Mouse (Mus musculus): ENCODE measurements around the gene Zfyve19. TPM values are rescaled to one million over a fixed set of nuclear protein-coding genes. Genes with fewer than 3 reads are reported as not detected.

Zfyve19 gene
- total RNA-seq, 4 experiments from 2014 or later: 26.6 to 52.4 (median 38.3) TPM

DNA sequence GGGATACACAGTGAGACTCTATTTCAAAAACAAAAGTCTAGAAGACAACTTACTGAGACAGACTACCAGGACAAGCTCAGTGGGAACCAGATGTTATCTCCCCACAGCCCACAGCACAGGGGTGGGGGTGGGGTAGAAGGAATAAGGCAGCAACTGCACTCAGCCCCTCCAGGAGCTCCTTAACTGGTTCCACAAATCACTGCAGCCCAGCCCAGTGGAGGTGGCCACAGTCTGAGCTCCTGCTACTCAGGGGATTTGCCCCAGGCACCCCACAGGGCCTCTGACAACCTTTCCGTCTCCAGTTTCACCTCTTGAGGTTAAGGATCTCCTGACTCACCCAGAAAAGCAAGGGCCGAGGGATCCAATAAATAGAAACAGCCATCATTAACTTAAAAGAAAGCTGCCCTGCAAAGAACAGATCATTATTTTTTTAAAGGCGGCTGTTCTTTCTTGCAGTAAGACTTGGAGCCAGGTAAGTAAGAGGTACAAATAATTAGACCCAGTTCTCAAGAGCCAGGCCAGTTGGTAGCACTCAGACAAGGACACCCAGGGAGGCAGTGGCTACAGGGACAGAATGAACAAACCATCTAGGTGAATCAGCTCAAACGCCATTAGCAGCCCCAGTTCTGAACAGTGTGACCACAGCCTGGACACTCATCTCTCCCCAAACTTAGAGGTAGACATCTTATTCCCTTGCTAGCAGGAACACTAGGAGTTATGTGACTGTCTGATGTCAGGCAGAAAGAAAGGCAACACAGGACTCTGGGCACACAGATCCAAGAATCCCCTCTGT lies 11.9 kb upstream of the Zfyve19 start:
- DNase-seq: no peak

- DNase-seq: no peak
These were observed 10.9 kb upstream of the Zfyve19 start for GRCm38 (mm10) chr2:119197493-119197892.

DNA sequence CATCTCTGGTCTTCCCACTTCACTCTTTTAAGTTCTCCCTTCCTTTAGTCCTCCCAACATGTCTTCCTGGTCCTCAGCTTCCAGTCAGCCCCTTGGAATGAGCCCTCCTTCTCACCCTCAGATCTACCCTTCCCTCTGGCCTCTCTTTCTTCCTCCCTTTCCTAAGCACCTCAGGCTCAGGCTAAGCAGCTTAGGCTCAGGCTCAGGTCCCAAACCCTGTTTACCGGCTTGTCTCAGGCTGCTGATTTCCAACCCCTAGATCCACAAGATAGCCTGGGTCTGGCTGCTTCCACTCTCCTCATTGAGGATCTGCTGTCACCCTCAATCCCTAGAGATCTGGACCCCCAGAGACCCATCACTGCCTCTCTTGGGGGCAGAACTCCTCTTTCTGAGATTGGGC lies 10.4 kb upstream of the Zfyve19 start:
- no peak for DNase-seq

DNA sequence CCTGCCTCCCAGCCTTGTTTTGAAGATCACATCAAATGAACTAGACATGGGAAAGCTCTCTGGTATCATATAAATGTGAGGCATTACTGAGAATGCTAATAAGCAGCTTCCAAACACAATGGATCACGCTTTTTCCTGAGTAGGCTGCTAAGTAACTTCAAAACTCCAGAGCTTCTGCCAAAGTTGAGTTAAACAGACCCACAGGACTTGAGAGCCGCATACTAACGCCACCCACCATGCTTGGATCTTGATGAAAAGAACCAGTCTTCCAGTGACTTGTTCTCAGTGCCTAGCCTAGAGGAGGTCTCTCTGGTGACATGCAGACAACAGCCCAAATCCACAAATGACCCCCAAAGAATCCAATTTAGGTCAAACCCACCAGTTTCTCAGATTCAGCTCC lies 9.5 kb upstream of the Zfyve19 start:
- no peak for DNase-seq

DNA sequence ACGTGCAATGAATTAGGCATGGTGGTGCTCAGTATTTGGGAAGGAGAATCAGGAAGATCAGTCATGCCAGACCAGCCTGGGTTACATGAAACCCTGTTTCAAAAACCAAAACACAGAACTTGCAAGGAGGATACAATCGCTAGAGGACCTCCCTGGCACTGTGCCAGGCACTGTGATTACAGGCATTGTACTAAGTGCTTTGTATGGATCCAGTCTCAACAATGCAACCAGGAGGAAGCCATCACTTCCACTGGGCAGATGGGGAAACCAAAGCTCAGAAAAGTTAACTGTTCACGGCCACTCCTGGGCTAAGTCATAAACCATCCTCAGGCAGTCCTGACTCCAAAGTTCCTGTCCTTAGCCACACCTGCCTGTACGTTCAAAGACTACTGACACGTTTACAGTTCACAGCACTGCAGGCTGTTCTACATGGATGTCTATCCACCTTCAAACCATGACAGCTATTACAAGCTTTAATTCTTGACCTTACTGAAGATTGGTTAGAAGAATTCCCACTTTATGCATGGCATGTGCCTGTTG lies 5.4 kb upstream of the Zfyve19 start:
- DNase-seq: no peak

DNA sequence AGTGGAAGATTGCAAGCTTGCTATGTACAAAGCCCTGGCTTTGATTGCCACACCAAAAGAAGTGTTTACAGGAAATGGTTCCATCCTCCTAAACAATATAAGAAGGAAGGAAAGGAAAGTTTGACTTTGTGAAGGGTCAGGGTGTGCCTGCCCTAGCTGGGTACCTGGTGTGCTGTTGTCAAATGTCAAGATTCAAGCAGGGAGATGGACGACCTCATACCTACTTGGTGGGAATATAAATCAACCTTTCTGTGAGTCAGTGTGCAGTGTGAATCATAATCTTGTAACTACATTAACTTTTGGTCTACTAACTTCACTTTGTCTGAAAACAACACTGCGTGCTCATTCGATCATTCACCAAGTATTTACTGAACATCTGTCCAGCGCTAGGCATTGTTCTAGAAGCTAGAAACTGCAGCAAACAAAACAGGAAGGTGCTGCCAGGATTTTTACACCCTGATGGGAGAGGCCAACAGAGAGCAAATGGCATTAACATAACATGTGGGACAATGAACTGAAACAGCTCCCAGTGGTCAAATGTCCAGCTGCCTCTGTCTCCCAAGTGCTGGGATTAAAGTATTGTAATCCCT lies 4.5 kb upstream of the Zfyve19 start:
- no peak for DNase-seq

DNA sequence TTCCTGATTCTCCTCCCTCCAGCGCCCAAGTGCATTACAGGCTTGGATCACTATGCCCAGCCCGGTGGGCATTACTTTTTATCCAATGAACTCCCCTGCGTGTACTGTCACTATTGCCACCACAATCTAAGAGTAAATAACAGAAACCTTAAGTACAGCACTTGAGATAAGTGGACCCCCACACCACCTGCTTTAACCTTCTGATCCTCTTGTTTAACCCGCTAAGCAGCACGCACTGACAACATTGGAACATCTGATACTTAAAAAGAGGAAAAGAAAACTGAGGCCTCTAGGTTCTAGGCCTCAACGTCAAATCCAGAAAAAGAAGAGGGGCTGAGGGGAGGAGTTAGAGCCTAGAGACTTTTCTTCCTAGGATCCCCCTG lies 465 bp upstream of the Zfyve19 start:
- DNase-seq: no peak

GRCm38 (mm10) chr2:119209176-119209507 lies 725 bp downstream of the Zfyve19 start:
- no peak for DNase-seq

GRCm38 (mm10) chr2:119229775-119230704 lies 21.6 kb downstream of the Zfyve19 start, which contains the start of gene Ppp1r14d:
TSS of gene Ppp1r14d (minus strand) at chr2:119229906.
- DNase-seq: no peak

DNA sequence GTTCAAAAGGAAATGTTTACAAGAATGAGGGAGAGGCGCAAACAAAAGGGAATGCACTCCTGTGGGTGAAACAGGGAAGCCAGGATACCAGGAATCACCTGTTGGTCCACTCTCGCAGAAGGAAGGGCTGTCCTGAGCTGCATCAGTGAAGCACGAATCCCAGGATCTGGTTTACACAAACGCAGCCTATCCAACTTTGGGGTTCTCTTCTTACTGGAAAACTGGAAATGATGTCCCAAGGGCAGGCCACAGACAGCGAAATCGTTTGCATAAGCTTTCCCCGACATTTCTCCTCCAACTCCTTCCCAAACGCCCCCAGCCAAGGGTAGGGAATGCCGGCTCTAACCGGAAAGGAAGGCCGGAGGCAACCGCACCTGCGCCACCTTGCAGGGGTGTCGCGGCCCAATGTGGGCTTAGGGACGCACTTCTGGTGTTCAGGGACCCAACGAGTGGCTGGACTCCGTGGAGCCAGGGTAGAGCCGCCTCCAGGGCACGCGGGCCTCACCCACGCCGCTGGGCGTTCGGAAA lies 28.3 kb downstream of the Zfyve19 start:
- DNase-seq: no peak

- no peak for DNase-seq
These were observed 28.9 kb downstream of the Zfyve19 start, which contains the start of gene Spint1 for GRCm38 (mm10) chr2:119237210-119237870. TSS of gene Spint1 (plus strand) at chr2:119237362.

- DNase-seq: no peak
These were observed 29.4 kb downstream of the Zfyve19 start for GRCm38 (mm10) chr2:119237871-119238220.

DNA sequence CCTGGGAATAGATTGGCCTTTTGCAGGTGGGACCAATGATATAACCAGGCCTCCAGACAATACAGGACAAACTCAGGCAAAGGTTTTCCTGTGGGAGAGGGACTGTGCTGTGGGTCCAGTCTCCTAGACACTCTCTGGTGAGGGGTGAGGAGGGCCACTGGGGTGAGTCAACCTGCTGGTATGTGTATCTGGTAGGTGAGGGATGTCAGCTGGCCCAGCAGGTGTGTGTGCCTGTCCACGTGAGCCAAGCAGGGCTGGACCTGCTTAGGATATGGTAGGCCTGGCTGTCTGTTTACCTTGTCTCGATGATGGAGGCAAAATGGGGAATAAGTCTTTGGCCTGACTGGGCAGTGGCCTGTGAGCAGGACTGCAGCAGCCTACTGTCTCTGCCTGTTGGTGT lies 30.3 kb downstream of the Zfyve19 start:
- DNase-seq: no peak

GRCm38 (mm10) chr2:119240075-119240818 lies 31.8 kb downstream of the Zfyve19 start:
- DNase-seq: no peak

- DNase-seq: no peak
These were observed 32.4 kb downstream of the Zfyve19 start for GRCm38 (mm10) chr2:119240819-119241186.

GRCm38 (mm10) chr2:119242548-119242947 lies 34.1 kb downstream of the Zfyve19 start:
- DNase-seq: no peak

DNA sequence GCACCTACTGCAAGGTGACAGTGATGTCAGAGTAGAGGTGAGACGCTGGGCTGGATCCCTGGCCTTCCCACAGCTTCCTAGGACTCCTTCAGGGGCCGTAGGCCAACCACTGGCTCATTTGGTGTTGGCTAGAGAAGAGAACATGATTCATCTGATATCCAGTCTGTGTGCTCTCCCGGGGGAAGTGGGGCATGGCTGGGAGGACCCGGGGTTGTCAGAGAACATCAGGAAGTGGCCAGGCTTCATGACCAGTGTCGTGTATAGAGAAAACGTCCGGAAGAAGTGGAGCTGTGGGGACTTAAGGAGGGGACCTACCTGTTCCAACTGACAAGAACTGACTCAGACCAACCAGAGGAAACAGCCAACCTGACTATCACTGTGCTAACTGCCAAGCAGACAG lies 36.8 kb downstream of the Zfyve19 start:
- no peak for DNase-seq

DNA sequence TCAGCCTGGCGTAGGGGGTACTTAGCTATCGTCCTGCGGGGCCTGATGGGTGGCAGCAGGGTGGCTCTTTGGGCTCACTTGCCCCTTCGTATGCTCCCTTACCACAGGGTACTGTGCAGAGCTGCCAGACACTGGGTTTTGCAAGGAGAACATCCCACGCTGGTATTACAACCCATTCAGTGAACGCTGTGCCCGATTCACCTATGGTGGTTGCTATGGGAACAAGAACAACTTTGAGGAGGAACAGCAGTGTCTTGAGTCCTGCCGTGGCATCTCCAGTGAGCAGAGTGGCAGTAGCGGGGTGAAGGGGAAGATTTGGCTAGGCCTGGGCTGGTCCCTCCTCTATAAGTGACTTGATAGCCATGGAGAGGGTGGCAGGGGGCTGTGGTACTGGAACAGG lies 39.5 kb downstream of the Zfyve19 start:
- DNase-seq: no peak

DNA sequence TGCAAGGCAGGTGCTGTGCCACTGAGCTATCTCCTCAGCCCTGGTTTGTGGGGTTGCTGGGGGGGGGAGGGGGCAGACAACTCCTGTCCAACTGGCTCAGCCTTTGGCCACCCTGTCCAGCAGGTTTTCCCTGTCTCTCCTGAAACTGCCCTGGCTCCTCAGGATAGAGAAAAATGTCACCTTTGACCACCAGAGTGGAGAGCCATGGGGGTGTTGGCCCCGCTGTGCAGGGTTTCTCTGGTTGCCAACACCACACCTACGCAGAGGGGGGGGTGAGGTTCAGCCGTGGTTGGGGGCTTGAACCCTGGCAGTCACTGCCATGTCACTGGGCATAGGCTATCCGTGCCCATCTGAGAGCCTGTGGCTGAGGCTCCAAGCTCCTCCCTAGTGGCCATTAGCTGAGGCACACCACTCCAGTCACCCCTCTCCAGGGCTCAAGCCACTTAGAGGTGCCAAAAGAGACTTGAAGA lies 41.2 kb downstream of the Zfyve19 start:
- no peak for DNase-seq

- no peak for DNase-seq
These were observed 42.0 kb downstream of the Zfyve19 start for GRCm38 (mm10) chr2:119250377-119250776.

DNA sequence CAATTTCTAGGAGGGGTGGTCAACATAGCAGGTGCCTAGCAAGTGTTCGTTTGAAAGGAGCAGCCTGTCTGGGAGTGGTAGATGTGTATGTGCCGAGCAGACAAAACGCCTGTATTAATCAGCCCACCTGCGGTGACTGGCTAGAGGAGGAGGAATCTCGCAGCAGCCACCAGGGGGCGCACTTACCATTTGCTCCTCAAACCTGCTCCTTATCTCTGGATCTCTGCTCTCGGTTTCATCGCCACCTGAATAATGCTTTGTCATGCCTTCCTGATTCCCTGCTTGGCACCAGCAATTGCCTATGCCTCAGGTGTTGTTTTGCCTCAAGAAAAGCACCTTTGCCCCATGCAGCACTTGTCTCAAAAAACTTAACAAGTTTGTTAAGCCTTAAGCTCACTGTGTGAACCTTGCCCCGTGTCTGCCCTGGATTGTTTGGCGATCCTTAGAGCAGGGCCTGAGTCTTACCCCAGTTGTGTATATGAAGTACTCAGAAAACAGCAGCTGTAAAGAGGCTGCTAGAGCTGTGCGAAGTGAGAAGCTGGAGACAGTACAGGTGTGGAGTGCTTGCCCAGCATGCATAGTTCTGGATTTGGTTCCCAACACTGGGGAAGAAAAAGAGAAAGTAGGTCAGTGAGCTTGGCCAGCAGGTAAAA lies 42.5 kb downstream of the Zfyve19 start:
- DNase-seq: peak; percentile 64

Data from adrenal gland, adult 8-10 months (tissue).